Mouse (Mus musculus): ENCODE results near the gene Gm20503. TPM values are rescaled to one million over a fixed set of nuclear protein-coding genes. Genes with fewer than 3 reads are reported as not detected.

Gene Gm20503
- polyA plus RNA-seq, 1 experiment from 2014 or later, result 14.6 TPM

- Histone ChIP-seq H3K4me1 (replicated peaks) (no peaks in the 10 kb centered on the region), H3K27me3 (replicated peaks) (no peaks in the 10 kb centered on the region), H3K4me3 (no peak overlapping the region), H3K9ac (no peak overlapping the region), H3K4me2 (no peak overlapping the region), H3K27ac (ENCODE audit: poor library complexity, severe bottlenecking) (no peak overlapping the region), H3K36me3 (peaks cover 3% of the 10 kb centered on the region; the same call in 1 of the 2 replicates), H3K9me3 (replicated peaks) (peaks cover 2% of the 10 kb centered on the region; the same call in 1 of the 2 replicates)
- WGBS, result 43% methylated on average over 3 of the region's 3 CpGs
- ATAC-seq (ENCODE audit: insufficient number of reproducible peaks, low FRiP score), result no peak
Observed at GRCm38 (mm10) chr4:59037525-59037924, 34.5 kb downstream of the Gm20503 start.

GRCm38 (mm10) chr4:59040397-59041287 is 37.6 kb downstream of the Gm20503 start:
- Histone ChIP-seq H3K4me3 (no peak overlapping the region), H3K9ac (no peak overlapping the region), H3K36me3 (peaks cover 7% of the 10 kb centered on the region; the same call in 1 of the 2 replicates), H3K27ac (ENCODE audit: poor library complexity, severe bottlenecking) (no peak overlapping the region), H3K4me2 (no peak overlapping the region), H3K4me1 (replicated peaks) (no peaks in the 10 kb centered on the region), H3K9me3 (replicated peaks) (no peaks in the 10 kb centered on the region; the same call in 1 of the 2 replicates), H3K27me3 (replicated peaks) (no peaks in the 10 kb centered on the region)
- ATAC-seq (ENCODE audit: insufficient number of reproducible peaks, low FRiP score), result no peak
- WGBS, result 77% methylated on average over 11 of the region's 11 CpGs

- H3K27me3 ChIP-seq (replicated peaks), result no peaks in the 10 kb centered on the region
- no peak overlapping the region for H3K27ac ChIP-seq (ENCODE audit: poor library complexity, severe bottlenecking)
- ATAC-seq (ENCODE audit: insufficient number of reproducible peaks, low FRiP score), result no peak
- H3K4me1 ChIP-seq (replicated peaks), result no peaks in the 10 kb centered on the region
- WGBS, result 92% methylated on average over 5 of the region's 5 CpGs
- H3K36me3 ChIP-seq, result peaks cover 7% of the 10 kb centered on the region; the same call in 1 of the 2 replicates
- no peak overlapping the region for H3K4me2 ChIP-seq
- H3K4me3 ChIP-seq, result no peak overlapping the region
- H3K9ac ChIP-seq, result no peak overlapping the region
- H3K9me3 ChIP-seq (replicated peaks), result no peaks in the 10 kb centered on the region; the same call in 1 of the 2 replicates
Observed at GRCm38 (mm10) chr4:59043074-59043473, 40.1 kb downstream of the Gm20503 start.

- 76% methylated on average over 6 of the region's 6 CpGs for WGBS
- no peak overlapping the region for H3K4me3 ChIP-seq
- ATAC-seq (ENCODE audit: insufficient number of reproducible peaks, low FRiP score), result no peak
Observed at GRCm38 (mm10) chr4:59043891-59044290, 40.9 kb downstream of the Gm20503 start.

GRCm38 (mm10) chr4:59047222-59047621 is 44.2 kb downstream of the Gm20503 start:
- Histone ChIP-seq H3K4me2 (no peak overlapping the region), H3K4me3 (no peak overlapping the region), H3K27ac (ENCODE audit: poor library complexity, severe bottlenecking) (no peak overlapping the region), H3K27me3 (replicated peaks) (no peaks in the 10 kb centered on the region), H3K9me3 (replicated peaks) (peaks cover 4% of the 10 kb centered on the region), H3K9ac (no peak overlapping the region), H3K36me3 (peaks cover 3% of the 10 kb centered on the region; the same call in 1 of the 2 replicates), H3K4me1 (replicated peaks) (no peaks in the 10 kb centered on the region)
- no peak for ATAC-seq (ENCODE audit: insufficient number of reproducible peaks, low FRiP score)
- 37% methylated on average over 3 of the region's 3 CpGs for WGBS

More at GRCm38 (mm10) chr4:59043891-59044290, 40.9 kb downstream of the Gm20503 start:
- Histone ChIP-seq H3K9ac (no peak overlapping the region), H3K36me3 (peaks cover 7% of the 10 kb centered on the region; the same call in 1 of the 2 replicates), H3K27ac (ENCODE audit: poor library complexity, severe bottlenecking) (no peak overlapping the region), H3K9me3 (replicated peaks) (no peaks in the 10 kb centered on the region; the same call in 1 of the 2 replicates), H3K27me3 (replicated peaks) (no peaks in the 10 kb centered on the region), H3K4me1 (replicated peaks) (no peaks in the 10 kb centered on the region), H3K4me2 (no peak overlapping the region)

- H3K27ac ChIP-seq (ENCODE audit: poor library complexity, severe bottlenecking), result no peak overlapping the region
- no peak for ATAC-seq (ENCODE audit: insufficient number of reproducible peaks, low FRiP score)
- H3K4me3 ChIP-seq, result no peak overlapping the region
- H3K4me2 ChIP-seq, result no peak overlapping the region
- H3K4me1 ChIP-seq (replicated peaks), result peaks cover 5% of the 10 kb centered on the region; the same call in 1 of the 2 replicates
- no peak overlapping the region for H3K9ac ChIP-seq
- no peaks in the 10 kb centered on the region for H3K27me3 ChIP-seq (replicated peaks)
- H3K9me3 ChIP-seq (replicated peaks), result peaks cover 5% of the 10 kb centered on the region; the same call in 1 of the 2 replicates
- WGBS, result 68% methylated on average over 1 of the region's 1 CpGs
- no peaks in the 10 kb centered on the region for H3K36me3 ChIP-seq
Observed at GRCm38 (mm10) chr4:59051081-59051480, 48.1 kb downstream of the Gm20503 start.

- Histone ChIP-seq H3K27me3 (replicated peaks) (no peaks in the 10 kb centered on the region), H3K27ac (ENCODE audit: poor library complexity, severe bottlenecking) (no peak overlapping the region), H3K4me3 (no peak overlapping the region), H3K9me3 (replicated peaks) (no peaks in the 10 kb centered on the region), H3K4me1 (replicated peaks) (peaks cover 5% of the 10 kb centered on the region; the same call in 1 of the 2 replicates), H3K9ac (no peak overlapping the region), H3K36me3 (no peaks in the 10 kb centered on the region), H3K4me2 (no peak overlapping the region)
- WGBS, result 71% methylated on average over 3 of the region's 3 CpGs
- no peak for ATAC-seq (ENCODE audit: insufficient number of reproducible peaks, low FRiP score)
Observed at GRCm38 (mm10) chr4:59057929-59058328, 54.9 kb downstream of the Gm20503 start.

GRCm38 (mm10) chr4:59062526-59062925 is 59.5 kb downstream of the Gm20503 start:
- ATAC-seq (ENCODE audit: insufficient number of reproducible peaks, low FRiP score), result no peak
- Histone ChIP-seq H3K27ac (ENCODE audit: poor library complexity, severe bottlenecking) (no peak overlapping the region), H3K9ac (no peak overlapping the region), H3K27me3 (replicated peaks) (no peaks in the 10 kb centered on the region), H3K4me3 (no peak overlapping the region), H3K9me3 (replicated peaks) (no peaks in the 10 kb centered on the region), H3K36me3 (no peaks in the 10 kb centered on the region), H3K4me2 (no peak overlapping the region), H3K4me1 (replicated peaks) (no peaks in the 10 kb centered on the region)
- 72% methylated on average over 12 of the region's 12 CpGs for WGBS

GRCm38 (mm10) chr4:59069276-59069675 is 66.3 kb downstream of the Gm20503 start:
- no peak overlapping the region for H3K4me2 ChIP-seq
- H3K9ac ChIP-seq, result no peak overlapping the region
- H3K36me3 ChIP-seq, result no peaks in the 10 kb centered on the region
- no peaks in the 10 kb centered on the region for H3K27me3 ChIP-seq (replicated peaks)
- H3K27ac ChIP-seq (ENCODE audit: poor library complexity, severe bottlenecking), result no peak overlapping the region
- WGBS, result 40% methylated on average over 3 of the region's 3 CpGs
- no peak for ATAC-seq (ENCODE audit: insufficient number of reproducible peaks, low FRiP score)
- H3K4me1 ChIP-seq (replicated peaks), result no peaks in the 10 kb centered on the region
- no peaks in the 10 kb centered on the region for H3K9me3 ChIP-seq (replicated peaks)
- H3K4me3 ChIP-seq, result no peak overlapping the region

GRCm38 (mm10) chr4:59083430-59083829 is 80.4 kb downstream of the Gm20503 start:
- Histone ChIP-seq H3K9ac (no peak overlapping the region), H3K4me1 (replicated peaks) (no peaks in the 10 kb centered on the region), H3K9me3 (replicated peaks) (no peaks in the 10 kb centered on the region), H3K36me3 (no peaks in the 10 kb centered on the region), H3K27ac (ENCODE audit: poor library complexity, severe bottlenecking) (no peak overlapping the region), H3K27me3 (replicated peaks) (peaks cover 3% of the 10 kb centered on the region; the same call in 1 of the 2 replicates), H3K4me3 (no peak overlapping the region), H3K4me2 (no peak overlapping the region)
- WGBS, result 71% methylated on average over 2 of the region's 2 CpGs
- ATAC-seq (ENCODE audit: insufficient number of reproducible peaks, low FRiP score), result no peak

GRCm38 (mm10) chr4:59089391-59089790 is 86.4 kb downstream of the Gm20503 start:
- no peak for ATAC-seq (ENCODE audit: insufficient number of reproducible peaks, low FRiP score)
- WGBS, result 17% methylated on average over 1 of the region's 1 CpGs
- Histone ChIP-seq H3K4me1 (replicated peaks) (peaks cover 3% of the 10 kb centered on the region; the same call in 1 of the 2 replicates), H3K27me3 (replicated peaks) (no peaks in the 10 kb centered on the region), H3K9me3 (replicated peaks) (no peaks in the 10 kb centered on the region), H3K4me2 (no peak overlapping the region), H3K27ac (ENCODE audit: poor library complexity, severe bottlenecking) (no peak overlapping the region), H3K4me3 (no peak overlapping the region), H3K36me3 (no peaks in the 10 kb centered on the region), H3K9ac (no peak overlapping the region)
